Mouse (Mus musculus) liver, embryonic 16.5 days (tissue): ENCODE data around the gene Arg2. TPM values are rescaled to one million over a fixed set of nuclear protein-coding genes. Genes with fewer than 3 reads are reported as not detected.

ENCODE experiments used
- ATAC-seq: fragments of 200-750 bp; cut with Nextera tagmentation; 2 replicates; pipeline ENCODE4 v1.8.0; 2017; ENCODE audit warnings: low read depth, mild to moderate bottlenecking, moderate number of reproducible peaks, moderate library complexity
- H3K27ac ChIP-seq: fragments of 300-500 bp; sonication (generic); 2 replicates; pipeline ENCODE4 v1.5.1; 2014; ENCODE audit warnings: mild to moderate bottlenecking, low read length
- H3K27me3 ChIP-seq: fragments of 300-500 bp; sonication (generic); 2 replicates; pipeline ENCODE4 v1.6.1; 2014; ENCODE audit warnings: low read depth, low read length, mixed read lengths; ENCODE audit not compliant: control insufficient read depth, insufficient read depth
- H3K36me3 ChIP-seq: fragments of 300-500 bp; sonication (generic); 2 replicates; pipeline ENCODE4 v1.6.1; 2014; ENCODE audit warnings: mild to moderate bottlenecking; ENCODE audit not compliant: control insufficient read depth, insufficient read depth
- H3K4me1 ChIP-seq: fragments of 300-500 bp; sonication (generic); 2 replicates; pipeline ENCODE4 v1.6.1; 2014; ENCODE audit warnings: low read depth, low read length, mixed read lengths; ENCODE audit not compliant: control insufficient read depth
- H3K4me2 ChIP-seq: fragments of 300-500 bp; sonication (generic); 2 replicates; pipeline ENCODE4 v1.6.1; 2014; ENCODE audit warnings: low read depth, low read length, mixed read lengths
- H3K4me3 ChIP-seq: fragments of 300-500 bp; sonication (generic); 2 replicates; pipeline ENCODE4 v1.5.1; 2014; ENCODE audit warnings: low read depth, mild to moderate bottlenecking, low read length
- H3K9ac ChIP-seq: fragments of 300-500 bp; sonication (generic); 2 replicates; pipeline ENCODE4 v1.6.1; 2014; ENCODE audit warnings: low read depth, low read length
- H3K9me3 ChIP-seq: fragments of 300-500 bp; sonication (generic); replicated peaks from 2 replicates; pipeline ENCODE4 v1.6.1; 2016; ENCODE audit warnings: low read length; ENCODE audit not compliant: control insufficient read depth
- WGBS: fragments of 180-500 bp; shearing (Covaris S2); extraction: QIAGEN DNeasy Blood & Tissue Kit; methylation state at CpG from one replicate; pipeline ENCODE4 v1.1.7; 2014; ENCODE audit not compliant: insufficient replicate concordance; 5-methylcytosine and 5-hydroxymethylcytosine counted together
- polyA plus RNA-seq: library from polyadenylated mRNA; unstranded; fragments of >200 nt; fragmentation: Nextera tagmentation; extraction: Ambion mirVana; gene quantifications from 2 replicates; pipeline ENCODE4 v1.2.1, GENCODE M21; 2015

The Arg2 gene
- polyA plus RNA-seq, 1 experiment from 2014 or later = 0.38 TPM

- 27% methylated on average over 3 of the region's 3 CpGs for WGBS
These were observed 7.8 kb upstream of the Arg2 start for GRCm38 (mm10) chr12:79122820-79123219.

DNA sequence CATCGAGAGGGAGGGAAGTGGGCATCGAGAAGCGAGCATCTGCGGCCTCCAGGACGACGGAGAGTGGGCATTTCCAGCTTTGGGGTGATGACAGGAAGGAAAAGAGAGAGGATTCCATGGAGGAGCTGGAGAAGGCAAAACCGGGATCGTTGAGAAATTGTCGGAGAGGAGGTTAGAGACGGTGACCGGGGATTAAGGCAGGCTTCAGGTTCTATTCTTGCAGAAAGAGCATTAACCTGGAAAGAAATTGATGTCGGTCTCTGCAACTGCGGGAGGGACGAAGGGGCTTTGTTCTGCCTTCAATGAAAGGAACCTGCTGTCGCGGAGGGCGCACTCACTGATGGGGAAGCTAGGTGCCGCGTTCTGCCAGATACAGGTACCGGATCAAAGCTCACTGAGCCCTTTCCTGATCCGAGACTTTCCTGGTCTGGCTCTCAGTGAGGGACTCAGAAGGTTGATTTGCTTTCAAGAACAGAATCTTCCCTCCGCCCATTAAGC lies 650 bp downstream of the Arg2 start:
- Histone ChIP-seq H3K27me3 (peaks cover 38% of the 10 kb centered on the region), H3K4me1 (no peaks in the 10 kb centered on the region), H3K27ac (no peak overlapping the region), H3K4me2 (peak overlapping the region; percentile 53), H3K9me3 (no peaks in the 10 kb centered on the region), H3K4me3 (no peak overlapping the region), H3K36me3 (no peaks in the 10 kb centered on the region), H3K9ac (no peak overlapping the region)
- ATAC-seq = no peak
- WGBS = 2% methylated on average over 22 of the region's 22 CpGs

More at GRCm38 (mm10) chr12:79122820-79123219, 7.8 kb upstream of the Arg2 start:
- no peak overlapping the region for H3K27ac ChIP-seq
- no peaks in the 10 kb centered on the region for H3K36me3 ChIP-seq
- H3K9me3 ChIP-seq = no peaks in the 10 kb centered on the region
- no peak overlapping the region for H3K4me2 ChIP-seq
- no peak overlapping the region for H3K9ac ChIP-seq
- no peaks in the 10 kb centered on the region for H3K4me1 ChIP-seq
- no peaks in the 10 kb centered on the region for H3K27me3 ChIP-seq
- ATAC-seq = no peak
- H3K4me3 ChIP-seq = no peak overlapping the region

- no peak overlapping the region for H3K4me3 ChIP-seq
- H3K27me3 ChIP-seq = peaks cover 38% of the 10 kb centered on the region
- 24% methylated on average over 5 of the region's 5 CpGs for WGBS
These were observed 1.3 kb downstream of the Arg2 start for GRCm38 (mm10) chr12:79131706-79132460.

DNA sequence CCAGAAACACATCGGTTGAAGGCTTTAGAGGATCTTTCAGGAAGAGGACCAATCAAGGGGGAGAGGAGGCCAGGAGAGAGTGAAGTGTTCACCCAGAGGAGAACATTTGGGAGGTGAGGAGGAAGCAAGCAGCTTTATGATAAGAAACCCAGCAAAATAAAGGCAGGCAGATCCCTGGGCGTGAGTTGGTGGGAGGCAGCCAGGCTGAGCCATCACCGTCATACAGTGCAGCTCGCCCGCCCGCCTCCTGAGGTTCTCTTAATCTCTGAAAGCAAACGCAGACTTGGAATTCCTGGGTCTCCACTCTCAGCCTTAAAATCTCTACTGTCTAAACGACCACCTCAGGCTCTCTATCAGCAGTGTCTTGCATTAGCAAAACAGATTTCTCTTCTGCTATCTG lies 4.1 kb downstream of the Arg2 start:
- ATAC-seq = no peak
- Histone ChIP-seq H3K9me3 (no peaks in the 10 kb centered on the region), H3K9ac (no peak overlapping the region), H3K27me3 (peaks cover 35% of the 10 kb centered on the region), H3K4me2 (no peak overlapping the region), H3K36me3 (no peaks in the 10 kb centered on the region), H3K4me1 (no peaks in the 10 kb centered on the region), H3K27ac (no peak overlapping the region), H3K4me3 (no peak overlapping the region)
- 32% methylated on average over 8 of the region's 8 CpGs for WGBS

More at GRCm38 (mm10) chr12:79131706-79132460, 1.3 kb downstream of the Arg2 start:
- H3K36me3 ChIP-seq = no peaks in the 10 kb centered on the region
- no peaks in the 10 kb centered on the region for H3K9me3 ChIP-seq
- no peak for ATAC-seq
- no peak overlapping the region for H3K27ac ChIP-seq
- H3K4me2 ChIP-seq = no peak overlapping the region
- H3K4me1 ChIP-seq = no peaks in the 10 kb centered on the region
- no peak overlapping the region for H3K9ac ChIP-seq

DNA sequence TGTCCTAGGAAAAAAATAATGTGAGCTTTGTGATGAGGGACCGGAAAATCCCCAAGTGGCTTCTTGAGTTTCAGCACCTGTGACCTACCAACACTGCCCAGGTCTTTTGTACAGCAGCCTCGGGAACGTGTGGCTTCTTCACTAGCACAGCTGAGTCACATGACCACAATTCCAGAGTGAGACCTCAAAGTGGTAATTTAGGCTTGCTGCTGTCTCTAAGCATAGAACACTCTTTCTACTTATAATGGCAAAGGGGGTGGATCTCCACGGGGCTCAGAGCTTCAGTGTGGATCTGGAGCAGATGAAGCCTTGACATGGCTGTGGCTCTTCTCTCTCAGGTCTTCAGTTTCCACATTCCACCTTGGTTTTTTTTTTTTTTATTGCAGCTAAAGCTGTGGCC lies 4.5 kb downstream of the Arg2 start:
- Histone ChIP-seq H3K4me1 (no peaks in the 10 kb centered on the region), H3K9me3 (no peaks in the 10 kb centered on the region), H3K9ac (no peak overlapping the region), H3K27ac (no peak overlapping the region), H3K36me3 (no peaks in the 10 kb centered on the region), H3K4me3 (no peak overlapping the region), H3K4me2 (no peak overlapping the region), H3K27me3 (peaks cover 32% of the 10 kb centered on the region)
- WGBS = 32% methylated on average over 4 of the region's 4 CpGs
- ATAC-seq = no peak

- Histone ChIP-seq H3K36me3 (no peaks in the 10 kb centered on the region), H3K4me1 (no peaks in the 10 kb centered on the region), H3K4me3 (no peak overlapping the region), H3K27me3 (peaks cover 14% of the 10 kb centered on the region), H3K9me3 (no peaks in the 10 kb centered on the region), H3K27ac (no peak overlapping the region), H3K9ac (no peak overlapping the region), H3K4me2 (no peak overlapping the region)
- ATAC-seq = no peak
- 60% methylated on average over 7 of the region's 7 CpGs for WGBS
These were observed 6.4 kb downstream of the Arg2 start for GRCm38 (mm10) chr12:79136949-79137348.

DNA sequence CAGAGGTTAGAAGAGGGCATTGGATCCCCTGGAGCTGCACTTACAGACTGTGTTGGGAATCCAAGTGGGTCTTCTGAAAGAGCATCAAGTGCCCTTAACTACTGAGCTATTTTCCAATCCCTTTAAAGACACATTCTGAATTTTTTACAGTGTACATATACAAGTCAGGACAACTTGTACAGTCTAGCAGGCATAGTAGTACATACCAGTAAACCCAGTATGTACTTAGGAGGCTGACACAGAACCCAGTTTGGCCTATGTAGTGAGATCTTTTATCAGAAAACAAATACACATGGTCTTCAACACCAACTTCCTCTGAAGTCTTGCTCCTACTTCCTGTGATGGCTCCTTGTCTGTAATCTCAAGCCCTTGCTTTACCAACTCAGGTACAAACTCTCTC lies 8.4 kb downstream of the Arg2 start:
- no peak overlapping the region for H3K9ac ChIP-seq
- H3K27ac ChIP-seq = no peak overlapping the region
- no peak overlapping the region for H3K4me3 ChIP-seq
- H3K36me3 ChIP-seq = no peaks in the 10 kb centered on the region
- H3K9me3 ChIP-seq = no peaks in the 10 kb centered on the region
- no peaks in the 10 kb centered on the region for H3K4me1 ChIP-seq
- no peak for ATAC-seq
- H3K27me3 ChIP-seq = no peaks in the 10 kb centered on the region; the same call in 1 of the 2 replicates
- no peak overlapping the region for H3K4me2 ChIP-seq

DNA sequence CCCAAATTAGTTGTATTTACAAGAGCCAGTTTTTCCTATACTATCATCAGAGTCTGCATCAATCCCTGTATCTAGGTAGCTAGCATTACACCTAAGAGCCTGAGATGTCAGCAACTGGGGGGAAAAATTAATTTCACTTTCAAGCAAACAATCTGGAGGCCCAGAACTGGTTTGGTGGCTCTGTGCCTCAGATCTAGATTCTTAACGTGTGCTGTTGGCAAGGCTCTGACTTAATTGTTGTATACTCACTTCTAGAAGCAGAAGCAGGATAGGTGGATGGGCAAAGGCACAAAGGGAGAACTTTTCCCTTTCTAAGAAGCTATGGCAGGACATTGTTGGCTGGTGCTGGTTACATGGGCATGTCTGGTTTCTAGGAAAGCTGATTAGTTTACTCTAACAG lies 8.8 kb downstream of the Arg2 start:
- Histone ChIP-seq H3K9ac (no peak overlapping the region), H3K4me3 (no peak overlapping the region), H3K36me3 (no peaks in the 10 kb centered on the region), H3K27ac (no peak overlapping the region), H3K4me1 (no peaks in the 10 kb centered on the region), H3K27me3 (no peaks in the 10 kb centered on the region; the same call in 1 of the 2 replicates), H3K9me3 (no peaks in the 10 kb centered on the region), H3K4me2 (no peak overlapping the region)
- no peak for ATAC-seq
- WGBS = 40% methylated on average over 1 of the region's 1 CpGs

DNA sequence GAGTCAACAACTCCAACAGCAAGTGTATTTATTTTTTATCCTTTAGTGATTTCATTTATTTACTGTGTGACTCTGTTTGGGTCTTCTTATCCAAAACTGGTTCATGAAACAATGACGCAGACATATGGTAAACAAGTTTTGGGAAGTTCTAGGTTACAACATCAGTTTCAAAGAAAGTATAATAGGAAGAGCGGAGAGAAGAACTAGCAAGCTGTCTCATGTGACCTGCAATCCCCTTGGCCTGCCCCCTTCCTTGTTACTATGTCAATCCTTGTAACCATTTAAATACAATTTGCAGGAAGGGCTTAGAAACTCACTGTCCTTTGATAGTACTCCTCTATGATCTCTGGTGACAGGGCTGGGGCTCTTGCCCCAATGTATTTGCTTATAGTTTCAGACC lies 10.2 kb downstream of the Arg2 start:
- H3K4me3 ChIP-seq = no peak overlapping the region
- H3K27me3 ChIP-seq = no peaks in the 10 kb centered on the region
- H3K9ac ChIP-seq = no peak overlapping the region
- 66% methylated on average over 2 of the region's 2 CpGs for WGBS
- no peak overlapping the region for H3K4me2 ChIP-seq
- no peak for ATAC-seq
- H3K4me1 ChIP-seq = no peaks in the 10 kb centered on the region
- no peak overlapping the region for H3K27ac ChIP-seq
- no peaks in the 10 kb centered on the region for H3K36me3 ChIP-seq
- no peaks in the 10 kb centered on the region for H3K9me3 ChIP-seq
